Mouse (Mus musculus) MEL (cell line): ENCODE measurements at regions not wholly inside any gene's neighbourhood (a gene's known extent, or its start where the extent isn't known, plus 50 kb on each side); places are given as distances from the start of the nearest gene placed in this dataset.

Source experiments
- DNase-seq: peaks from one replicate; pipeline ENCODE4 v3.0.0; 2011; ENCODE audit warnings: low read depth, low spot score
- H3K27ac ChIP-seq: 2 replicates; pipeline ENCODE4 v1.5.1; 2012; ENCODE audit warnings: low read depth, mild to moderate bottlenecking, control low read depth, low read length, moderate library complexity; ENCODE audit not compliant: control insufficient read depth
- H3K27me3 ChIP-seq, 2 experiments: fragments of 150-350 bp in 1 of 2; sonication (generic) in 1 of 2; 2 replicates each; pipeline ENCODE4 v1.6.1; 2012; ENCODE audit warnings: low read length in 2 of 2, mild to moderate bottlenecking in 2 of 2, improper control_type of control experiment in 1 of 2, moderate library complexity in 1 of 2; ENCODE audit not compliant: insufficient read depth in 2 of 2, control insufficient read depth in 1 of 2
- H3K36me3 ChIP-seq, 2 experiments: 2 replicates each; pipeline ENCODE4 v1.6.1; 2012 to 2014; ENCODE audit warnings: low read length in 2 of 2, improper control_type of control experiment in 1 of 2, inconsistent platforms in 1 of 2, mild to moderate bottlenecking in 1 of 2; ENCODE audit not compliant: insufficient read depth in 2 of 2, control insufficient read depth in 1 of 2
- H3K4me1 ChIP-seq, 2 experiments: fragments of 150-350 bp in 1 of 2; sonication (generic) in 1 of 2; 2 replicates each; pipeline ENCODE4 v1.6.1; 2012; ENCODE audit warnings: low read length in 2 of 2, improper control_type of control experiment in 1 of 2, mild to moderate bottlenecking in 1 of 2; ENCODE audit not compliant: insufficient read depth in 2 of 2, control insufficient read depth in 1 of 2
- H3K4me3 ChIP-seq, 2 experiments: fragments of 150-350 bp in 1 of 2; sonication (generic) in 1 of 2; 2 replicates each; pipeline ENCODE4 v1.5.1; 2012; ENCODE audit warnings: low read depth in 2 of 2, low read length in 2 of 2, mild to moderate bottlenecking in 2 of 2, moderate library complexity in 2 of 2, control low read depth in 1 of 2, improper control_type of control experiment in 1 of 2; ENCODE audit not compliant: control insufficient read depth in 1 of 2, insufficient read depth in 1 of 2
- H3K79me2 ChIP-seq: 2 replicates; pipeline ENCODE4 v1.6.1; 2012; ENCODE audit warnings: mild to moderate bottlenecking, low read length, moderate library complexity; ENCODE audit not compliant: control insufficient read depth, poor library complexity, insufficient read depth
- H3K9ac ChIP-seq: 2 replicates; pipeline ENCODE4 v1.6.1; 2012; ENCODE audit warnings: low read depth, mild to moderate bottlenecking, control low read depth, low read length, moderate library complexity; ENCODE audit not compliant: control insufficient read depth, poor library complexity, severe bottlenecking
- H3K9me3 ChIP-seq: fragments of 150-350 bp; sonication (generic); replicated peaks from 2 replicates; pipeline ENCODE4 v1.6.1; 2012; ENCODE audit warnings: mild to moderate bottlenecking, low read length, improper control_type of control experiment, moderate library complexity; ENCODE audit not compliant: insufficient read depth
- BHLHE40 ChIP-seq: IDR thresholded peaks from 2 replicates; pipeline ENCODE4 v1.6.1; 2012; ENCODE audit warnings: low read depth, mild to moderate bottlenecking, inconsistent platforms, low read length, improper control_type of control experiment, borderline replicate concordance
- CHD2 ChIP-seq: IDR thresholded peaks from 2 replicates; pipeline ENCODE4 v1.6.1; 2011; ENCODE audit warnings: low read length, improper control_type of control experiment
- E2F4 ChIP-seq: IDR thresholded peaks from 2 replicates; pipeline ENCODE4 v1.6.1; 2011; ENCODE audit warnings: low read depth, low read length, improper control_type of control experiment, borderline replicate concordance
- ELF1 ChIP-seq: IDR thresholded peaks from 2 replicates; pipeline ENCODE4 v1.6.1; 2014; ENCODE audit warnings: low read depth, mild to moderate bottlenecking, inconsistent platforms, low read length, improper control_type of control experiment, moderate library complexity
- HCFC1 ChIP-seq: IDR thresholded peaks from 2 replicates; pipeline ENCODE4 v1.6.1; 2012; ENCODE audit warnings: low read depth, mild to moderate bottlenecking, inconsistent platforms, low read length, improper control_type of control experiment, moderate library complexity
- KAT2A ChIP-seq: conservative IDR thresholded peaks from 2 replicates; pipeline ENCODE4 v1.6.1; 2012; ENCODE audit warnings: low read depth, low read length, improper control_type of control experiment, inconsistent platforms
- MAFK ChIP-seq: IDR thresholded peaks from 2 replicates; pipeline ENCODE4 v1.6.1; 2011; ENCODE audit warnings: low read depth, mild to moderate bottlenecking, low read length, improper control_type of control experiment, borderline replicate concordance
- MAZ ChIP-seq: IDR thresholded peaks from 2 replicates; pipeline ENCODE4 v1.6.1; 2012; ENCODE audit warnings: low read depth, mild to moderate bottlenecking, inconsistent platforms, low read length, improper control_type of control experiment
- MEF2A ChIP-seq: IDR thresholded peaks from 2 replicates; pipeline ENCODE4 v1.6.1; 2014; ENCODE audit warnings: low read depth, mild to moderate bottlenecking, inconsistent platforms, low read length, improper control_type of control experiment; ENCODE audit not compliant: poor library complexity, insufficient replicate concordance, severe bottlenecking; ENCODE audit errors: extremely low read depth
- MXI1 ChIP-seq: IDR thresholded peaks from 2 replicates; pipeline ENCODE4 v1.6.1; 2011; ENCODE audit warnings: mild to moderate bottlenecking, low read depth, low read length, improper control_type of control experiment
- MYC ChIP-seq: IDR thresholded peaks from 2 replicates; pipeline ENCODE4 v1.6.1; 2011; ENCODE audit warnings: low read depth, mild to moderate bottlenecking, low read length, improper control_type of control experiment, moderate library complexity
- NRF1 ChIP-seq: IDR thresholded peaks from 2 replicates; pipeline ENCODE4 v1.6.1; 2014; ENCODE audit warnings: low read depth, mild to moderate bottlenecking, inconsistent platforms, low read length, improper control_type of control experiment, moderate library complexity; ENCODE audit not compliant: poor library complexity, insufficient read depth, severe bottlenecking
- RCOR1 ChIP-seq: IDR thresholded peaks from 2 replicates; pipeline ENCODE4 v1.6.1; 2012; ENCODE audit warnings: low read depth, mild to moderate bottlenecking, inconsistent platforms, low read length, improper control_type of control experiment
- TCF12 ChIP-seq: IDR thresholded peaks from 2 replicates; pipeline ENCODE4 v1.6.1; 2014; ENCODE audit warnings: low read depth, mild to moderate bottlenecking, inconsistent platforms, low read length, improper control_type of control experiment, moderate library complexity
- UBTF ChIP-seq: IDR thresholded peaks from 2 replicates; pipeline ENCODE4 v1.6.1; 2012; ENCODE audit warnings: low read depth, mild to moderate bottlenecking, inconsistent platforms, low read length, improper control_type of control experiment, moderate library complexity, borderline replicate concordance; ENCODE audit not compliant: insufficient read depth
- ZKSCAN1 ChIP-seq: IDR thresholded peaks from 2 replicates; pipeline ENCODE4 v1.6.1; 2012; ENCODE audit warnings: low read depth, mild to moderate bottlenecking, inconsistent platforms, low read length, improper control_type of control experiment, moderate library complexity

- DNase-seq, result no peak
- Histone ChIP-seq H3K36me3 (no peaks in the 10 kb centered on the region), H3K9me3 (no peaks in the 10 kb centered on the region), H3K79me2 (no peaks in the 10 kb centered on the region), H3K9ac (no peak overlapping the region), H3K4me1 (no peaks in the 10 kb centered on the region), H3K27me3 (no peaks in the 10 kb centered on the region), H3K4me3 (no peak overlapping the region), H3K27ac (no peak overlapping the region)
- no peak for TF ChIP-seq CHD2
- no peak for TF ChIP-seq MXI1
- TF ChIP-seq MEF2A, result no peak
These were observed 60.1 kb upstream of the Thbs1 start for GRCm38 (mm10) chr2:118051610-118052009.

- Histone ChIP-seq H3K79me2 (no peaks in the 10 kb centered on the region), H3K27ac (no peak overlapping the region), H3K27me3 (no peaks in the 10 kb centered on the region), H3K4me1 (no peaks in the 10 kb centered on the region), H3K9me3 (no peaks in the 10 kb centered on the region), H3K4me3 (no peak overlapping the region), H3K9ac (no peak overlapping the region), H3K36me3 (no peaks in the 10 kb centered on the region)
- DNase-seq, result no peak
- no peak for TF ChIP-seq MXI1
- TF ChIP-seq MAFK, result no peak
These were observed 58.2 kb upstream of the Thbs1 start for GRCm38 (mm10) chr2:118053512-118053911.

- no peaks in the 10 kb centered on the region for H3K9me3 ChIP-seq
- no peak overlapping the region for H3K4me3 ChIP-seq
- no peaks in the 10 kb centered on the region for H3K36me3 ChIP-seq
- no peaks in the 10 kb centered on the region for H3K4me1 ChIP-seq
- DNase-seq, result no peak
- H3K9ac ChIP-seq, result no peak overlapping the region
- no peaks in the 10 kb centered on the region for H3K27me3 ChIP-seq
- H3K79me2 ChIP-seq, result no peaks in the 10 kb centered on the region
- no peak overlapping the region for H3K27ac ChIP-seq
- TF ChIP-seq BHLHE40 (no peak), E2F4 (no peak), HCFC1 (no peak), RCOR1 (no peak), ELF1 (no peak), MAZ (no peak), UBTF (no peak), TCF12 (no peak), NRF1 (no peak), MEF2A (no peak), ZKSCAN1 (no peak), MXI1 (no peak), KAT2A (no peak), MYC (no peak)
These were observed 52.9 kb upstream of the Thbs1 start for GRCm38 (mm10) chr2:118058654-118059395.
